Mouse (Mus musculus) E14TG2a.4 (cell line): ENCODE results near the gene Tbx2.

ENCODE experiments used
- CTCF ChIP-seq: conservative IDR thresholded peaks from 2 replicates; pipeline ENCODE4 v1.5.1; 2014; ENCODE audit warnings: low read length
- POU5F1 ChIP-seq: IDR thresholded peaks from 2 replicates; pipeline ENCODE4 v1.6.1; 2014; ENCODE audit warnings: low read length, borderline replicate concordance

DNA sequence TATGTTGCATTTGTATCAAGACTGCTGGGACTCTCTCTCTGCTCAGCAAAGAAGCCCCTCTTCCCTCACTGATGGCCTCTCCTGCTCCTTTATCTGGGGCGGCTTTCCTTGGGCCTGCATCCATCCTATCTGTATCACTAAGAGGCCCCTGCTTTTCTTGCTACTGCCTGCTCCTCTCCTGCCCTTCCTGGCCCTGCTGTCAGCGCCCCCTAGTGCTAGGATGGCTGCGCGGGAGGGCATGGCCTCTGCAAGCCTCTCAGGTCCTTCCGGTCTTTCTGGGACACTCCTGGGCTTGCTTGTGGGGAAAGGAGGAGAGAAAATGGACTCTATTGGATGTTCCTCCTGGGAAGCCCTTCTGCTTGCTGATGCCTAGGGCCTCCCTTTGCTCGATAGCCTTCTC is 9.2 kb upstream of the Tbx2 start:
- TF ChIP-seq CTCF (peak; percentile 87), POU5F1 (no peak)
